Mouse (Mus musculus): ENCODE results near the gene Mansc4. TPM values are rescaled to one million over a fixed set of nuclear protein-coding genes. Genes with fewer than 3 reads are reported as not detected.

Gene Mansc4
- polyA plus RNA-seq, 2 experiments, result 0.68 to 1.0 TPM

GRCm38 (mm10) chr6:147043633-147044032, 43.2 kb downstream of the Mansc4 start:
- Histone ChIP-seq H3K27me3 (ENCODE audit: control insufficient read depth, insufficient read depth, low read length) (no peaks in the 10 kb centered on the region), H3K9ac (ENCODE audit: low read depth, low read length, severe bottlenecking) (peak overlapping the region; percentile 93; the same call in 1 of the 2 replicates), H3K4me1 (ENCODE audit: control insufficient read depth, insufficient read depth, low read length) (peaks cover 8% of the 10 kb centered on the region), H3K4me3 (replicated peaks; ENCODE audit: low read length) (peak overlapping the region; percentile 89), H3K4me2 (replicated peaks; ENCODE audit: low read depth, low read length, severe bottlenecking) (peak overlapping the region; percentile 64), H3K36me3 (ENCODE audit: control insufficient read depth, insufficient read depth, low read length) (peaks cover 23% of the 10 kb centered on the region), H3K9me3 (ENCODE audit: control insufficient read depth, low read length) (no peaks in the 10 kb centered on the region), H3K27ac (replicated peaks; ENCODE audit: low read depth, low read length) (no peak overlapping the region)
- DNase-seq (ENCODE audit: low spot score) (no peak), ATAC-seq (ENCODE audit: low FRiP score, low read depth) (no peak)
- no peak for TF ChIP-seq POLR2A (IDR thresholded peaks at IDR 0.05; ENCODE audit: borderline replicate concordance, extremely low read depth, insufficient read depth, insufficient read length)
- WGBS, result 48% methylated on average over 7 of the region's 7 CpGs

GRCm38 (mm10) chr6:147042291-147043290, 44.2 kb downstream of the Mansc4 start, which contains the start of gene Mrps35:
Mrps35 (plus strand) TSS chr6:147042764.
- DNase-seq (ENCODE audit: low spot score) (peak; percentile 91), ATAC-seq (ENCODE audit: low FRiP score, low read depth) (peak; percentile 99)
- Histone ChIP-seq H3K9ac (ENCODE audit: low read depth, low read length, severe bottlenecking) (peak within 1 kb of the TSS; percentile 93), H3K27ac (replicated peaks; ENCODE audit: low read depth, low read length) (peak within 1 kb of the TSS; percentile 79), H3K4me3 (replicated peaks; ENCODE audit: low read length) (peak within 1 kb of the TSS; percentile 89), H3K36me3 (ENCODE audit: control insufficient read depth, insufficient read depth, low read length) (peaks cover 13% of the 10 kb centered on the region), H3K27me3 (ENCODE audit: control insufficient read depth, insufficient read depth, low read length) (no peaks in the 10 kb centered on the region), H3K4me1 (ENCODE audit: control insufficient read depth, insufficient read depth, low read length) (peaks cover 8% of the 10 kb centered on the region), H3K4me2 (replicated peaks; ENCODE audit: low read depth, low read length, severe bottlenecking) (peak within 1 kb of the TSS; percentile 64), H3K9me3 (ENCODE audit: control insufficient read depth, low read length) (no peaks in the 10 kb centered on the region)
- WGBS, result 3% methylated on average over 63 of the region's 66 CpGs
- 0 out of 2 replicates have a peak, but pooled peaks have one; percentile 72 for TF ChIP-seq POLR2A (IDR thresholded peaks at IDR 0.05; ENCODE audit: borderline replicate concordance, extremely low read depth, insufficient read depth, insufficient read length)

GRCm38 (mm10) chr6:147032303-147032925, 54.4 kb downstream of the Mansc4 start, which contains the start of gene Rep15:
Rep15 (plus strand) TSS chr6:147032584.
- no peak for TF ChIP-seq POLR2A (IDR thresholded peaks at IDR 0.05; ENCODE audit: borderline replicate concordance, extremely low read depth, insufficient read depth, insufficient read length)
- Histone ChIP-seq H3K36me3 (ENCODE audit: control insufficient read depth, insufficient read depth, low read length) (peaks cover 44% of the 10 kb centered on the region), H3K4me3 (replicated peaks; ENCODE audit: low read length) (no peak within 1 kb of the TSS), H3K9ac (ENCODE audit: low read depth, low read length, severe bottlenecking) (no peak within 1 kb of the TSS), H3K27me3 (ENCODE audit: control insufficient read depth, insufficient read depth, low read length) (no peaks in the 10 kb centered on the region), H3K4me2 (replicated peaks; ENCODE audit: low read depth, low read length, severe bottlenecking) (no peak within 1 kb of the TSS), H3K4me1 (ENCODE audit: control insufficient read depth, insufficient read depth, low read length) (no peaks in the 10 kb centered on the region), H3K27ac (replicated peaks; ENCODE audit: low read depth, low read length) (no peak within 1 kb of the TSS), H3K9me3 (ENCODE audit: control insufficient read depth, low read length) (no peaks in the 10 kb centered on the region)
- ATAC-seq (ENCODE audit: low FRiP score, low read depth) (no peak), DNase-seq (ENCODE audit: low spot score) (no peak)
- 48% methylated on average over 13 of the region's 13 CpGs for WGBS

GRCm38 (mm10) chr6:147030096-147030885, 56.5 kb downstream of the Mansc4 start:
- no peak overlapping the region for H3K9ac ChIP-seq (ENCODE audit: low read depth, low read length, severe bottlenecking)
- no peak overlapping the region for H3K27ac ChIP-seq (replicated peaks; ENCODE audit: low read depth, low read length)
- no peak for TF ChIP-seq POLR2A (IDR thresholded peaks at IDR 0.05; ENCODE audit: borderline replicate concordance, extremely low read depth, insufficient read depth, insufficient read length)
- H3K9me3 ChIP-seq (ENCODE audit: control insufficient read depth, low read length), result no peaks in the 10 kb centered on the region
- 83% methylated on average over 15 of the region's 15 CpGs for WGBS
- ATAC-seq (ENCODE audit: low FRiP score, low read depth) (no peak), DNase-seq (ENCODE audit: low spot score) (no peak)
- H3K27me3 ChIP-seq (ENCODE audit: control insufficient read depth, insufficient read depth, low read length), result no peaks in the 10 kb centered on the region
- no peaks in the 10 kb centered on the region for H3K4me1 ChIP-seq (ENCODE audit: control insufficient read depth, insufficient read depth, low read length)
- no peak overlapping the region for H3K4me3 ChIP-seq (replicated peaks; ENCODE audit: low read length)
- H3K4me2 ChIP-seq (replicated peaks; ENCODE audit: low read depth, low read length, severe bottlenecking), result no peak overlapping the region
- peaks cover 64% of the 10 kb centered on the region for H3K36me3 ChIP-seq (ENCODE audit: control insufficient read depth, insufficient read depth, low read length)

Data from limb, embryonic 14.5 days (tissue).